Mouse (Mus musculus) heart, embryonic 15.5 days (tissue): ENCODE measurements at regions not wholly inside any gene's neighbourhood (a gene's known extent, or its start where the extent isn't known, plus 50 kb on each side); places are given as distances from the start of the nearest gene placed in this dataset.

ENCODE experiments used
- ATAC-seq: fragments of 200-750 bp; cut with Nextera tagmentation; replicated peaks from 2 replicates; pipeline ENCODE4 v1.8.0; 2017; ENCODE audit warnings: low read depth, moderate TSS enrichment; ENCODE audit not compliant: insufficient number of reproducible peaks, insufficient read depth, low FRiP score
- H3K27ac ChIP-seq: fragments of 300-500 bp; sonication (generic); 2 replicates; pipeline ENCODE4 v1.5.1; 2015; ENCODE audit warnings: mild to moderate bottlenecking, inconsistent platforms
- H3K27me3 ChIP-seq: fragments of 300-500 bp; sonication (generic); 2 replicates; pipeline ENCODE4 v1.6.1; 2015; ENCODE audit warnings: inconsistent platforms
- H3K36me3 ChIP-seq: fragments of 300-500 bp; sonication (generic); 2 replicates; pipeline ENCODE4 v1.6.1; 2015; ENCODE audit warnings: mild to moderate bottlenecking, inconsistent platforms
- H3K4me1 ChIP-seq: fragments of 300-500 bp; sonication (generic); replicated peaks from 2 replicates; pipeline ENCODE4 v1.6.1; 2015; ENCODE audit warnings: inconsistent platforms
- H3K4me2 ChIP-seq: fragments of 300-500 bp; sonication (generic); 2 replicates; pipeline ENCODE4 v1.6.1; 2015; ENCODE audit warnings: inconsistent platforms, mild to moderate bottlenecking, moderate library complexity
- H3K4me3 ChIP-seq: fragments of 300-500 bp; sonication (generic); 2 replicates; pipeline ENCODE4 v1.5.1; 2015; ENCODE audit warnings: mild to moderate bottlenecking, inconsistent platforms
- H3K9ac ChIP-seq: fragments of 300-500 bp; sonication (generic); 2 replicates; pipeline ENCODE4 v1.6.1; 2015; ENCODE audit warnings: mild to moderate bottlenecking, inconsistent platforms
- H3K9me3 ChIP-seq: fragments of 300-500 bp; sonication (generic); replicated peaks from 2 replicates; pipeline ENCODE4 v1.6.1; 2016; ENCODE audit warnings: inconsistent platforms
- WGBS: fragments of 180-500 bp; shearing (Covaris S2); methylation state at CpG from one replicate; pipeline ENCODE4 v1.1.7; 2015; ENCODE audit warnings: mixed read lengths; 5-methylcytosine and 5-hydroxymethylcytosine counted together

GRCm38 (mm10) chr1:13467886-13468630 lies 2054.2 kb downstream of the A830018L16Rik start:
- H3K9ac ChIP-seq: no peak overlapping the region
- no peaks in the 10 kb centered on the region for H3K27me3 ChIP-seq
- no peaks in the 10 kb centered on the region for H3K9me3 ChIP-seq
- 36% methylated on average over 2 of the region's 2 CpGs for WGBS
- no peaks in the 10 kb centered on the region for H3K4me1 ChIP-seq
- no peak overlapping the region for H3K4me2 ChIP-seq
- no peak overlapping the region for H3K4me3 ChIP-seq
- H3K36me3 ChIP-seq: no peaks in the 10 kb centered on the region
- ATAC-seq: no peak
- H3K27ac ChIP-seq: no peak overlapping the region

- Histone ChIP-seq H3K27me3 (no peaks in the 10 kb centered on the region), H3K27ac (no peak overlapping the region), H3K9me3 (no peaks in the 10 kb centered on the region), H3K4me3 (peak overlapping the region; percentile 34), H3K4me1 (no peaks in the 10 kb centered on the region), H3K36me3 (no peaks in the 10 kb centered on the region), H3K9ac (no peak overlapping the region), H3K4me2 (peak overlapping the region; percentile 59)
- 23% methylated on average over 16 of the region's 16 CpGs for WGBS
- no peak for ATAC-seq
Observed at GRCm38 (mm10) chr1:13494727-13495404, 2081.0 kb downstream of the A830018L16Rik start.

- WGBS: 24% methylated on average over 2 of the region's 2 CpGs
- Histone ChIP-seq H3K4me3 (no peak overlapping the region), H3K9me3 (no peaks in the 10 kb centered on the region), H3K36me3 (no peaks in the 10 kb centered on the region), H3K27ac (no peak overlapping the region), H3K9ac (no peak overlapping the region), H3K4me1 (no peaks in the 10 kb centered on the region), H3K4me2 (no peak overlapping the region), H3K27me3 (no peaks in the 10 kb centered on the region)
- no peak for ATAC-seq
Observed at GRCm38 (mm10) chr1:13496386-13496785, 2082.5 kb downstream of the A830018L16Rik start.

GRCm38 (mm10) chr1:13500456-13500855 lies 2086.6 kb downstream of the A830018L16Rik start:
- no peaks in the 10 kb centered on the region for H3K9me3 ChIP-seq
- no peaks in the 10 kb centered on the region for H3K36me3 ChIP-seq
- H3K27ac ChIP-seq: no peak overlapping the region
- ATAC-seq: no peak
- no peaks in the 10 kb centered on the region for H3K27me3 ChIP-seq
- WGBS: 32% methylated on average over 5 of the region's 5 CpGs
- no peaks in the 10 kb centered on the region for H3K4me1 ChIP-seq
- H3K9ac ChIP-seq: no peak overlapping the region
- H3K4me2 ChIP-seq: no peak overlapping the region
- H3K4me3 ChIP-seq: no peak overlapping the region

- H3K9me3 ChIP-seq: no peaks in the 10 kb centered on the region
- H3K4me1 ChIP-seq: no peaks in the 10 kb centered on the region
- H3K27me3 ChIP-seq: no peaks in the 10 kb centered on the region
- ATAC-seq: no peak
- no peak overlapping the region for H3K4me3 ChIP-seq
- no peak overlapping the region for H3K27ac ChIP-seq
- WGBS: 55% methylated on average over 4 of the region's 4 CpGs
- H3K4me2 ChIP-seq: no peak overlapping the region
- no peaks in the 10 kb centered on the region for H3K36me3 ChIP-seq
- no peak overlapping the region for H3K9ac ChIP-seq
Observed at GRCm38 (mm10) chr1:13501938-13502337, 2088.0 kb downstream of the A830018L16Rik start.

GRCm38 (mm10) chr1:13513761-13514160 lies 2099.9 kb downstream of the A830018L16Rik start:
- Histone ChIP-seq H3K27ac (no peak overlapping the region), H3K4me3 (no peak overlapping the region), H3K4me2 (no peak overlapping the region), H3K9me3 (no peaks in the 10 kb centered on the region; the same call in 1 of the 2 replicates), H3K9ac (no peak overlapping the region), H3K36me3 (no peaks in the 10 kb centered on the region), H3K4me1 (no peaks in the 10 kb centered on the region), H3K27me3 (no peaks in the 10 kb centered on the region)
- WGBS: 85% methylated on average over 11 of the region's 11 CpGs
- ATAC-seq: no peak
